In the genomic region with DNA sequence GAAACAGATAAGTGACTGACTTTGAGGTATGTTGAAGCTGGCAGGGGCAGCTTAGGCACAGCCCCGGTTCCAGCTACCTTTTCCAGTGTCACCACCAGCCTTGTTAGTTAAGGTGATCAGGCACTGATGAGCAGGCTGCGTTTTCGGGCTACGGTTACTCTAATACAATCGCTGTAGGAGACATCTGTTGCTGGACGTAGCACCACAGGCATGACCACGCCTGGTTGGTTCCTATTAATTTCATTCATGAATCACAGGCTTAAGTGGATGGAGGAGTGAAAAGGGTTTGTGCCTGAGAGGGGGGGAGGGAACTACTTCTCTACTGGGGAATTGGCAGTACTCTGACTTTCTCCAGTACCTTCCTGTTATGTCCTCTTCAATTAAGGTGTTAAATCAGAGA, we compare ENCODE assay signal across 14 mouse cellular contexts.
"Had no signal": no experiment of that assay in that cellular context is flagged by ENCODE, and none has a peak within 500 bp of the region (broad histone marks: within the 10 kb centered on the region; RNA-seq: fewer than 3 reads in every experiment).

No protein-coding gene starts in this region.

- DNase-seq: kidney, adult 18-20 months; kidney, postnatal 10 days; lung, adult 2 months; lung, postnatal 36 days; right cerebral cortex, postnatal 14 days; thymus, postnatal 36 days had no signal

- H3K9me3 ChIP-seq: limb, embryonic 10.5 days; liver, embryonic 15.5 days; midbrain, embryonic 10.5 days; stomach, embryonic 15.5 days had no signal

- H3K4me1 ChIP-seq: limb, embryonic 10.5 days; liver, embryonic 15.5 days; stomach, embryonic 15.5 days had no signal

- H3K9ac ChIP-seq: liver, embryonic 15.5 days; stomach, embryonic 15.5 days had no signal

- H3K4me3 ChIP-seq: layer of hippocampus, adult 2 months; limb, embryonic 10.5 days; liver, embryonic 15.5 days; midbrain, embryonic 10.5 days; myocyte; stomach, embryonic 15.5 days had no signal

- H3K27me3 ChIP-seq: liver, embryonic 15.5 days; stomach, embryonic 15.5 days had no signal

- H3K4me2 ChIP-seq: liver, embryonic 11.5 days; liver, embryonic 15.5 days; stomach, embryonic 15.5 days had no signal

- ATAC-seq: lung, postnatal 0 days had no signal

- H3K27ac ChIP-seq: layer of hippocampus, adult 2 months; limb, embryonic 10.5 days; liver, embryonic 15.5 days; midbrain, embryonic 10.5 days; stomach, embryonic 15.5 days had no signal

- H3K36me3 ChIP-seq: limb, embryonic 10.5 days; liver, embryonic 15.5 days; midbrain, embryonic 10.5 days; stomach, embryonic 15.5 days had no signal
